Mouse (Mus musculus) WW6 (cell line): ENCODE results near the gene Pebp1.

Experiments used
- DNase-seq: peaks from one replicate; pipeline ENCODE4 v3.0.0-alpha.2; 2013; ENCODE audit warnings: low read depth, low spot score

Pebp1 gene

DNA sequence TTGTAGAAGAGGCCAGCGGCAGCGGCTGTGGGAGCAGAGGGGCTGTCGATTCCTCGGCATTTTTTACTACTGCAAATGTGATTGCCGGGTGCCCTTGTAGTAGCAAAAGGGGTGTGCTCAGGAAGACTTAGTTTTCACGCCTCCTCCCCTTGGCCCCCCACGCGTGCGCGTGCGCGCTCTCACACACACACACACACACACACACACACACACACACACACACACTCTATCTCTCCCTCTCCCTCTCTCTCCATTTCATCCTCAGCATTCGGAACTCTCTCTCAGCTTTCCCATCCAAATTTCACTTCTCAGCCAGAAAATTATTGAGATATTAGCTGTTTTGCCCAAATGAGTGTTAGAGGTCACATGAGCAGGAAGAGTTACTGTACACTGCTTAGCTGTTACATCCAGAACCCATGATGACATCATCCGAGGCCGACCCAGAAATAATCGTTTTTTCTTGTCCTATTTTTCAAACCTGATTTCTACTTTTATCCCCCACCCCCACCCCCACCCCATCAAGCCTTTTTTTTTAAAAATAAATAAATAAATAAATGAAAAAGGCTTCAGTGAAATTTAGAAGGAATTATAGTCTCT lies 45.4 kb downstream of the Pebp1 start:
- DNase-seq, result no peak

DNA sequence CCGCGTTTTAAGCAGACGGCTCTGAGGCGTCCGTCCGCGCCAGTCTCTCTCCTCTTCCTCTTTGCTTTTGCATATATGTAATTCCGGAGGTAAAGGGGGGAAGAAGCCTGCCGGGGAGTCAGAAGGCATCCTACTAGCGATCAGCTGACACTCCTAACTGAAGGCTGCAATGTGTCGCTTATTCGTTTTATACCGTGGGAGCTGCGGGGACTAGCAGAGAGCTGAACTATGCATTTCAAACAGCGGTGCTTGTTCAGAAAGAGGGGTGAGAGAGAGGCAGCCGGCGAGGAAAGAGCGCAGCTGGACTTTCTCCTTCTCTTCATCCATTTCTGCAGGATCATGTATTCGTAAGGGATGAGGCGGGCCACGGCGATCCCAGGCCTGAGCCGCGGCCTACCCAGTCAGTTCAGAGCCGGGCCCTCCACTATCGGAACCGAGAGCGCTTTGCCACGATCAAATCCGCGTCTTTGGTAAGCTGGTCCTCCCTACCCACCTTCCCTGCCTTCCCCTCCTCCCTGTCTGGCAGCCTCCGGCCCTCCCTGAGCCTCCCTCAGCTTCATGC lies 46.6 kb downstream of the Pebp1 start:
- DNase-seq, result no peak

DNA sequence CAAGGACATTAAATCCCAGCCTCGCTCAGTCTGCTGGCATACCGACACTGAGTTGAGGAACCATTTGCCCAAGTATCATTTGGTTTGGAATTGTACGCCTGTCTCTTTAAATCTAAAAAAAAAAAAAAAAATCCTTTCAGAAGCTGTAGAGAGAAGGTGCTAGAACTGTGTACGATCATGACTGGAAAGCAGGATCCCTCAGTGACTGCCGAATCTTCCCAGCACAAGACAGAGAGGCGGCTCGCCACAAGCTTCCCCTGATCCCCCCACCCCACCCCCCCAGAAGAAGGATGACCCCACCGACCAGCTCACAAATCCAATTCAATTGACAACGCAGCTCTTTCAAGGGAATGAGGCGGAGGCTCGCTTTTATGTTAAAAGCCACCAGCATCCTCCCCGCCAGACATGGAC lies 47.1 kb downstream of the Pebp1 start:
- DNase-seq, result no peak

DNA sequence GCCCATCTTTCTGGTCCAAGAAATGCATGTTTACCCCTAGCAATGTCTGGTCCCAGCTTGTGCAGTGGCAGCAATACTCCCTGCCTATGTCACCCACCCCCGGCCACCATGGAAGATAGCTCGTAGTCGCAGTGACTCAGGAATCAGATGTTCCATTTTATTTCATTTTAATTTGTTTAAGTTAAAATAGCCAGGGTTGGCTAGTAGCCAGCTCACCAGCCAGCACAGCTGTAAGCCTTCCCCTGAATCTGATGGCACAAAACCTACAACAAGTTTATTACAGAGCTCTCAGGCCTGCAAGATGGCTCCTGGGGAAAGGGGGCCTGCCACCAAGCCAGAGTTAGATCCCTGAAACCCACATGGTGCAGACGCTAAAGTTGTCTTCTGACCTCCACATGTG lies 48.3 kb downstream of the Pebp1 start:
- DNase-seq, result no peak

DNA sequence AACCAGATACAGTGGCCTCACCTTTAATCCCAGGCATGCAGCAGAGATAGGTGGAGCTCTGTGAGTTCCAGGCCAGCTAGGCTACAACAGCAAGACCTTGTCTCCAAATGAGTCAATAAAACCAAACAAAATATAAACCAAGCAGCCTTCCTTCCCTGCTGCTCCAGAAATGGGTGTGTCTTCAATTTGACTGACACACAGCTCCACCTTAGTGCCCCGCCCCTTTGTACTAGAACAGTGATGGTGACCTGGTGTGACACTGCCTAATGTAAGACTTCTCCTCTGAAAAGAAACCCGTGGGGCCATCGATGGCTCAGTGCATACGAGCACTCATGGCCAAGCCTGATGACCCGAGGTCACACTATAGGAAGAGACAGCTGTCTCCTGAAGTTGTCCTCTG lies 50.9 kb downstream of the Pebp1 start:
- DNase-seq, result no peak
